Mouse (Mus musculus): ENCODE results near the gene Ppa1.

DNA sequence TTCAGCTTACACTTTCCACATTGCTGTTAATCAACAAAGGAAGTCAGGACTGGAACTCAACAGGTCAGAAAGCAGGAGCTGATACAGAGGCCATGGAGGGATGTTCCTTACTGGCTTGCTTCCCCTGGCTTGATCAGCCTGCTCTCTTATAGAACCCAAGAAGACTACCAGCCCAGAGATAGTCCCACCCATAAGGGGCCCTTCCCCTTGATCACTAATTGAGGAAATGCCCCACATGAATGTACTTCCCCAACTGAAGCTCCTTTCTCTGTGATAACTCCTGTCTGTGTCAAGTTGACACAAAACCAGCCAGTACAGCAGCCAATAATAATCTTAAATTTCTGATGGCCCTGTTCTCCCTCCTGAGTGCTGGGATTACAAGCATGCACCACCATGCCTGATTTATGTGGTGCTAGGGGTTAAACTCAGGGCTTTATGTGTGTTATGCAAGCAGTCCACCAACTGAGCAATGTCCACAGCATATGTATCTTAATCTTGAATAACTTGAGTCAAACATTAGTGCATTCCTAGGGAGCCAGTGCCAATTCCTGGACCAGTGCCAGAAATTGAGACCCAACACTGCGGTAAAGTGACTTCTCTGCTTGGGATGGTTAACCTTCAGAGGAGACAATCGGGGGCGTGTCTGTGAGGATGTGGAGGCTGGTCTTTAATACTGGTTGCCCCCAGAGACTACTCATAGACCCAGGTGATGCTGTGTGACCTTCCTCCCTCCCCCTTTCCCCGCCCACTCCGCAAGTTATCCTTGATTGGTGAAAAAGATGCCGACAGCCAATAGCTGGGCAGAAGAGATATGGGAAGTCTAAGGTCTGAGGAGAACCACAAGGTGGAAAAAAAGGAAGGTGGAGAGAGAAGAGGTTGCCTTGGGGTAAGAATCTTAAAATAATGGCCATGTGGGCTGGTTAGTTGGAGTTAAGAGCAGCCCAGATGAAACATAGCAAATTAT, 58.3 kb downstream of the Ppa1 start:
- TF ChIP-seq CTCF (IDR thresholded peaks at IDR 0.05; ENCODE audit: borderline replicate concordance, control insufficient read depth, extremely low read depth, insufficient read depth, low read length, poor library complexity) (no peak), POLR2A (IDR thresholded peaks at IDR 0.05; ENCODE audit: control insufficient read depth, extremely low read depth, insufficient read depth, low read length, poor library complexity) (no peak)
